Mouse (Mus musculus) CH12.LX (cell line): ENCODE results near the gene Ssbp2. TPM values are rescaled to one million over a fixed set of nuclear protein-coding genes. Genes with fewer than 3 reads are reported as not detected.

ENCODE experiments used
- DNase-seq: peaks from one replicate; pipeline ENCODE4 v3.0.0-alpha.2; 2013; ENCODE audit errors: extremely low read depth
- H3K27ac ChIP-seq: 2 replicates; pipeline ENCODE4 v1.5.1; 2012; ENCODE audit warnings: low read depth, mild to moderate bottlenecking, control low read depth, moderate library complexity; ENCODE audit not compliant: insufficient read depth
- H3K27me3 ChIP-seq: replicated peaks from 2 replicates; pipeline ENCODE3; 2012; ENCODE audit warnings: inconsistent platforms
- H3K36me3 ChIP-seq, 2 experiments: replicated peaks in 1 of 2; 2 replicates each; pipeline versions ENCODE3 to v1.6.1; 2012; ENCODE audit warnings: inconsistent platforms in 1 of 2, low read length in 1 of 2, mild to moderate bottlenecking in 1 of 2, mixed read lengths in 1 of 2, moderate library complexity in 1 of 2; ENCODE audit not compliant: control insufficient read depth in 1 of 2, insufficient read depth in 1 of 2
- H3K4me1 ChIP-seq, 2 experiments: 2 replicates each; pipeline ENCODE4 v1.6.1; 2012; ENCODE audit warnings: inconsistent platforms in 1 of 2, moderate library complexity in 1 of 2; ENCODE audit not compliant: insufficient read depth in 2 of 2, control insufficient read depth in 1 of 2
- H3K4me2 ChIP-seq: 2 replicates; pipeline ENCODE4 v1.6.1; 2012; ENCODE audit warnings: low read depth, mild to moderate bottlenecking, control low read depth; ENCODE audit not compliant: poor library complexity, insufficient read depth, severe bottlenecking
- H3K4me3 ChIP-seq, 3 experiments: fragments of 150-350 bp in 1 of 3; sonication (generic) in 1 of 3; replicated peaks in 1 of 3; 2 replicates each; pipeline versions ENCODE3 to v1.5.1; 2011 to 2012; ENCODE audit warnings: low read depth in 2 of 3, low read length in 2 of 3, mild to moderate bottlenecking in 2 of 3, moderate library complexity in 2 of 3, control low read depth in 1 of 3, improper control_type of control experiment in 1 of 3, inconsistent platforms in 1 of 3, mixed read lengths in 1 of 3; ENCODE audit not compliant: poor library complexity in 1 of 3
- H3K79me2 ChIP-seq: replicated peaks from 2 replicates; pipeline ENCODE4 v1.6.1; 2012; ENCODE audit warnings: mild to moderate bottlenecking, moderate library complexity; ENCODE audit not compliant: control insufficient read depth, poor library complexity, insufficient read depth, severe bottlenecking; ENCODE audit errors: extremely low read depth
- H3K9ac ChIP-seq: 2 replicates; pipeline ENCODE4 v1.6.1; 2012; ENCODE audit warnings: low read depth, mild to moderate bottlenecking, control low read depth, moderate library complexity; ENCODE audit not compliant: insufficient read depth
- H3K9me3 ChIP-seq: replicated peaks from 2 replicates; pipeline ENCODE3; 2012; ENCODE audit warnings: low read length, inconsistent platforms, mixed read lengths
- CHD1 ChIP-seq: IDR thresholded peaks from 2 replicates; pipeline ENCODE4 v1.6.1; 2012; ENCODE audit warnings: low read depth, low read length, improper control_type of control experiment, inconsistent platforms
- E2F4 ChIP-seq: IDR thresholded peaks from 2 replicates; pipeline ENCODE4 v1.6.1; 2011; ENCODE audit warnings: low read depth, low read length, improper control_type of control experiment; ENCODE audit not compliant: insufficient replicate concordance
- ELF1 ChIP-seq: IDR thresholded peaks from 2 replicates; pipeline ENCODE4 v1.6.1; 2014; ENCODE audit warnings: low read depth, mild to moderate bottlenecking, inconsistent platforms, low read length, improper control_type of control experiment
- ETS1 ChIP-seq: conservative IDR thresholded peaks from 2 replicates; pipeline ENCODE4 v1.6.1; 2012; ENCODE audit warnings: low read depth, mild to moderate bottlenecking, inconsistent platforms, low read length, improper control_type of control experiment, moderate library complexity
- GABPA ChIP-seq: IDR thresholded peaks from 2 replicates; pipeline ENCODE4 v1.6.1; 2012; ENCODE audit warnings: low read depth, low read length, improper control_type of control experiment, inconsistent platforms; ENCODE audit not compliant: insufficient replicate concordance
- HCFC1 ChIP-seq: IDR thresholded peaks from 2 replicates; pipeline ENCODE4 v1.6.1; 2012; ENCODE audit warnings: low read depth, mild to moderate bottlenecking, inconsistent platforms, low read length, improper control_type of control experiment
- JUN ChIP-seq: IDR thresholded peaks from 2 replicates; pipeline ENCODE4 v1.6.1; 2011; ENCODE audit warnings: low read depth, mild to moderate bottlenecking, low read length, improper control_type of control experiment, moderate library complexity; ENCODE audit not compliant: insufficient read depth
- JUND ChIP-seq: conservative IDR thresholded peaks from 2 replicates; pipeline ENCODE4 v1.6.1; 2011; ENCODE audit warnings: low read depth, low read length, improper control_type of control experiment
- KAT2A ChIP-seq: IDR thresholded peaks from 2 replicates; pipeline ENCODE4 v1.6.1; 2012; ENCODE audit warnings: low read length, improper control_type of control experiment, inconsistent platforms; ENCODE audit not compliant: insufficient replicate concordance
- MAFK ChIP-seq: IDR thresholded peaks from 2 replicates; pipeline ENCODE4 v1.6.1; 2011; ENCODE audit warnings: low read length, improper control_type of control experiment; ENCODE audit not compliant: insufficient replicate concordance
- MAX ChIP-seq: IDR thresholded peaks from 2 replicates; pipeline ENCODE4 v1.6.1; 2011; ENCODE audit warnings: low read length, improper control_type of control experiment
- MAZ ChIP-seq: IDR thresholded peaks from 2 replicates; pipeline ENCODE4 v1.6.1; 2012; ENCODE audit warnings: low read depth, mild to moderate bottlenecking, inconsistent platforms, low read length, improper control_type of control experiment, moderate library complexity
- MXI1 ChIP-seq: IDR thresholded peaks from 2 replicates; pipeline ENCODE4 v1.6.1; 2011; ENCODE audit warnings: mild to moderate bottlenecking, low read depth, low read length, improper control_type of control experiment
- NELFE ChIP-seq: IDR thresholded peaks from 2 replicates; pipeline ENCODE4 v1.6.1; 2011; ENCODE audit warnings: low read depth, low read length, improper control_type of control experiment
- PAX5 ChIP-seq: IDR thresholded peaks from 2 replicates; pipeline ENCODE4 v1.6.1; 2012; ENCODE audit warnings: low read length, inconsistent platforms, mixed read lengths
- POLR2AphosphoS2 ChIP-seq: IDR thresholded peaks from 2 replicates; pipeline ENCODE4 v1.6.1; 2011; ENCODE audit warnings: low read depth, low read length, improper control_type of control experiment
- RAD21 ChIP-seq: IDR thresholded peaks from 2 replicates; pipeline ENCODE4 v1.6.1; 2011; ENCODE audit warnings: low read depth, mild to moderate bottlenecking, low read length, improper control_type of control experiment, moderate library complexity
- SIN3A ChIP-seq: IDR thresholded peaks from 2 replicates; pipeline ENCODE4 v1.6.1; 2012; ENCODE audit warnings: low read length, improper control_type of control experiment, inconsistent platforms
- TBP ChIP-seq: conservative IDR thresholded peaks from 2 replicates; pipeline ENCODE4 v1.6.1; 2011; ENCODE audit warnings: low read depth, low read length, improper control_type of control experiment
- UBTF ChIP-seq: IDR thresholded peaks from 2 replicates; pipeline ENCODE4 v1.6.1; 2012; ENCODE audit warnings: low read depth, mild to moderate bottlenecking, inconsistent platforms, low read length, improper control_type of control experiment, moderate library complexity
- ZC3H11A ChIP-seq: IDR thresholded peaks from 2 replicates; pipeline ENCODE4 v1.6.1; 2012; ENCODE audit warnings: low read depth, mild to moderate bottlenecking, inconsistent platforms, low read length, improper control_type of control experiment
- dilution Hi-C: fragments of 300-500 bp; cut with MboI; formaldehyde crosslinking; loops from 2 replicates; pipeline ENCODE4 v1.14.3; 2020; ENCODE audit warnings: low sequenced_read_pairs; ENCODE audit not compliant: extremely low pct_unique_long_range_greater_than_20kb, extremely low pct_ligation_motif_present
- in situ Hi-C: fragments of 300-500 bp; cut with MboI; formaldehyde crosslinking; loops from 3 replicates; pipeline ENCODE4 v1.14.3; 2019; ENCODE audit warnings: low sequenced_read_pairs, low pct_ligation_motif_present, low pct_unique_long_range_greater_than_20kb, mixed read lengths
- polyA plus RNA-seq: library from polyadenylated mRNA; unstranded; fragments of >175 nt; gene quantifications from 2 replicates; pipeline ENCODE4 v1.2.1, GENCODE M21; 2012; ENCODE audit warnings: low read depth; ENCODE audit not compliant: insufficient read length
- total RNA-seq, 2 experiments: library from RNA; depleted of rRNA; stranded (reverse); fragments of 300-350 nt in 1 of 2; fragments of >200 nt in 1 of 2; gene quantifications; 2 replicates each; pipeline ENCODE4 v1.2.3; 2012 to 2014

The Ssbp2 gene
- total and polyA plus RNA-seq, 3 experiments, result 1.9 to 3.6 (median 1.9) TPM

GRCm38 (mm10) chr13:91492133-91492532 lies 32.0 kb downstream of the Ssbp2 start:
- Histone ChIP-seq H3K9me3 (no peaks in the 10 kb centered on the region), H3K27ac (no peak overlapping the region), H3K9ac (no peak overlapping the region), H3K36me3 (no peaks in the 10 kb centered on the region), H3K79me2 (no peaks in the 10 kb centered on the region), H3K4me1 (no peaks in the 10 kb centered on the region), H3K27me3 (no peaks in the 10 kb centered on the region), H3K4me2 (no peak overlapping the region), H3K4me3 (no peak overlapping the region)
- dilution Hi-C loops (no loop called here), in situ Hi-C loops (no loop called here)
- DNase-seq, result no peak
- TF ChIP-seq UBTF (no peak), E2F4 (no peak), MAZ (no peak), JUND (no peak), HCFC1 (no peak), TBP (no peak), ZC3H11A (no peak), ETS1 (no peak)

- Histone ChIP-seq H3K9me3 (no peaks in the 10 kb centered on the region), H3K9ac (no peak overlapping the region), H3K79me2 (no peaks in the 10 kb centered on the region), H3K4me1 (no peaks in the 10 kb centered on the region), H3K4me2 (no peak overlapping the region), H3K27ac (no peak overlapping the region), H3K4me3 (no peak overlapping the region), H3K27me3 (no peaks in the 10 kb centered on the region), H3K36me3 (no peaks in the 10 kb centered on the region)
- TF ChIP-seq RAD21 (no peak), CHD1 (no peak), PAX5 (no peak), MAX (no peak), KAT2A (no peak), MAFK (no peak), SIN3A (no peak), POLR2AphosphoS2 (no peak), ELF1 (no peak), HCFC1 (no peak), NELFE (no peak), JUN (no peak), MXI1 (no peak), GABPA (no peak)
- dilution Hi-C loops, result no loop called here
- DNase-seq, result no peak
- in situ Hi-C loops, result no loop called here
Measured at GRCm38 (mm10) chr13:91497055-91497454, 37.0 kb downstream of the Ssbp2 start.
